Mouse (Mus musculus) midbrain, embryonic 12.5 days (tissue): ENCODE measurements around the gene Gm20532. TPM values are rescaled to one million over a fixed set of nuclear protein-coding genes. Genes with fewer than 3 reads are reported as not detected.
"Not testable (repeated sequence)": the region's sequence is repeated elsewhere in the genome, so short reads cannot be mapped to it uniquely, and the experiment has no call there.

ENCODE experiments used
- ATAC-seq: fragments of 200-750 bp; cut with Nextera tagmentation; 2 replicates; pipeline ENCODE4 v1.8.0; 2017; ENCODE audit warnings: low read depth, moderate TSS enrichment, moderate library complexity; ENCODE audit not compliant: low FRiP score
- H3K27ac ChIP-seq: fragments of 300-500 bp; sonication (generic); replicated peaks from 2 replicates; pipeline ENCODE4 v1.5.1; 2016; ENCODE audit warnings: mild to moderate bottlenecking
- H3K27me3 ChIP-seq: fragments of 300-500 bp; sonication (generic); 2 replicates; pipeline ENCODE4 v1.6.1; 2016; ENCODE audit warnings: mild to moderate bottlenecking
- H3K36me3 ChIP-seq: fragments of 300-500 bp; sonication (generic); 2 replicates; pipeline ENCODE4 v1.6.1; 2016
- H3K4me1 ChIP-seq: fragments of 300-500 bp; sonication (generic); 2 replicates; pipeline ENCODE4 v1.6.1; 2016
- H3K4me2 ChIP-seq: fragments of 300-500 bp; sonication (generic); replicated peaks from 2 replicates; pipeline ENCODE4 v1.6.1; 2016; ENCODE audit warnings: mild to moderate bottlenecking, moderate library complexity
- H3K4me3 ChIP-seq: fragments of 300-500 bp; sonication (generic); 2 replicates; pipeline ENCODE4 v1.5.1; 2016; ENCODE audit warnings: mild to moderate bottlenecking
- H3K9ac ChIP-seq: fragments of 300-500 bp; sonication (generic); replicated peaks from 2 replicates; pipeline ENCODE4 v1.6.1; 2016; ENCODE audit warnings: mild to moderate bottlenecking, moderate library complexity
- H3K9me3 ChIP-seq: fragments of 300-500 bp; sonication (generic); 2 replicates; pipeline ENCODE4 v1.6.1; 2016; ENCODE audit warnings: mild to moderate bottlenecking
- WGBS: fragments of 180-500 bp; shearing (Covaris S2); methylation state at CpG from one replicate; pipeline ENCODE4 v1.1.7; 2016; 5-methylcytosine and 5-hydroxymethylcytosine counted together
- polyA plus RNA-seq: library from polyadenylated mRNA; unstranded; fragments of >200 nt; fragmentation: Nextera tagmentation; extraction: Ambion mirVana; gene quantifications from 2 replicates; pipeline ENCODE4 v1.2.1, GENCODE M21; 2016

The Gm20532 gene
- polyA plus RNA-seq, 1 experiment from 2014 or later = not detected

DNA sequence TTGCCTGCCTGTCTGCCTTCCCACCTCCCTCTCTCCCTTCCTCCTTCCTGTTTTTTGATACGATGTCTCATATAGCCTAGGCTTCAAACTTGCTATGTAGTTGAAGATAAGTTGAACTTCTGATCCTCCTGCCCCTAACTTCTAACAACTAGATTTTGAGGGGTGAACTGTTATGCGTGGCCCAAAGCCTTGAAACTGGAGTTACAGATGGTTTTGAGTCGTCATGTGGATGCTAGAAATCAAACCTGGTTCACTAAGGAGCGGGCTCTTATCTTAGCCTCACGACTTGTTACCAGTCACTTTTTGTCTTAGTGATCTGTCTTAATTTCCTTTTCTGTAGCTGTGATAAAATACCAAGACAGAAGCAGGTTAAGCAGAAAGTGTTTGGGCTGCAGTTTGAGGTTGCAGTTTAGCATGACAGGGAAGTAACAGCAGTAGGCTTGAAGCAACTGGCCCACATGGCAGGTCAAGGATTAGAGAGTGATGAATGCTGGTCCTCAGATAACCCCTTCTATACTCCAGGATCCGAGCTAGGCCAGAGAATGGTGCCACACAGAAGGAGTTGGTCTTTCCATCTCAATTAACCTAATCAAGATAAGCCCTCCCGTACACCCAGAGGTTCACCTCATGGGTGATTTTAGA lies 54.7 kb downstream of the Gm20532 start:
- WGBS = 79% methylated on average over 7 of the region's 7 CpGs
- no peak for ATAC-seq
- no peak overlapping the region for H3K27ac ChIP-seq
- no peaks in the 10 kb centered on the region for H3K27me3 ChIP-seq
- H3K4me2 ChIP-seq = no peak overlapping the region
- peaks cover 18% of the 10 kb centered on the region for H3K36me3 ChIP-seq
- H3K4me3 ChIP-seq = no peak overlapping the region
- peaks cover 23% of the 10 kb centered on the region for H3K4me1 ChIP-seq
- no peak overlapping the region for H3K9ac ChIP-seq
- no peaks in the 10 kb centered on the region for H3K9me3 ChIP-seq

DNA sequence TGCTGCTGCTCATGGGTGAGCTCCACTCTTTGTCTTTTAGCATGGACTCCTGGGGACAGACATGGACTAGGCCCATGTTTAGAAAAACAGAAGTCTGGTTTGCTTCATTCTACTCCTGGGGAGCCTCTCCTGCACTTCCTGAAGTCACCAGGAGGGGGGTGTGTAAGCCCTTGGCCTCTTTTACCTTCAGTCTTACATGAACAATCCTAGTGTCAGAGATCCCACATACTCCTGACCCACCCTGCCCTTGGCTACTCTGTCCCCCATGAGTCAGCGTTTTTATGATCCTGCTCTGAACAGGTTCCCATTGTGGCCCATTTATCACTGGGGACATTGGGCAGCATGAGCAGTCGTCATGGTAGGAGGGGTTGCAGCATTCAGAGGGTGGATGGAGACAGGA lies 57.5 kb downstream of the Gm20532 start:
- WGBS = 72% methylated on average over 2 of the region's 2 CpGs
- no peak overlapping the region for H3K9ac ChIP-seq
- no peak overlapping the region for H3K4me3 ChIP-seq
- H3K36me3 ChIP-seq = no peaks in the 10 kb centered on the region
- no peaks in the 10 kb centered on the region for H3K27me3 ChIP-seq
- no peak overlapping the region for H3K27ac ChIP-seq
- peaks cover 8% of the 10 kb centered on the region for H3K4me1 ChIP-seq
- no peaks in the 10 kb centered on the region for H3K9me3 ChIP-seq
- H3K4me2 ChIP-seq = no peak overlapping the region
- ATAC-seq = no peak

GRCm38 (mm10) chr2:26646643-26647293 lies 60.3 kb downstream of the Gm20532 start:
- Histone ChIP-seq H3K27me3 (no peaks in the 10 kb centered on the region), H3K4me2 (no peak overlapping the region), H3K36me3 (no peaks in the 10 kb centered on the region), H3K9me3 (no peaks in the 10 kb centered on the region), H3K4me3 (no peak overlapping the region), H3K4me1 (no peaks in the 10 kb centered on the region), H3K9ac (no peak overlapping the region), H3K27ac (no peak overlapping the region)
- ATAC-seq = peak; percentile 96
- WGBS = 22% methylated on average over 3 of the region's 3 CpGs

GRCm38 (mm10) chr2:26654687-26655086 lies 68.2 kb downstream of the Gm20532 start:
- Histone ChIP-seq H3K4me3 (no peak overlapping the region), H3K4me2 (no peak overlapping the region), H3K36me3 (no peaks in the 10 kb centered on the region), H3K27me3 (no peaks in the 10 kb centered on the region), H3K9me3 (no peaks in the 10 kb centered on the region), H3K9ac (no peak overlapping the region), H3K27ac (no peak overlapping the region), H3K4me1 (no peaks in the 10 kb centered on the region)
- 68% methylated on average over 1 of the region's 1 CpGs for WGBS
- ATAC-seq = no peak

DNA sequence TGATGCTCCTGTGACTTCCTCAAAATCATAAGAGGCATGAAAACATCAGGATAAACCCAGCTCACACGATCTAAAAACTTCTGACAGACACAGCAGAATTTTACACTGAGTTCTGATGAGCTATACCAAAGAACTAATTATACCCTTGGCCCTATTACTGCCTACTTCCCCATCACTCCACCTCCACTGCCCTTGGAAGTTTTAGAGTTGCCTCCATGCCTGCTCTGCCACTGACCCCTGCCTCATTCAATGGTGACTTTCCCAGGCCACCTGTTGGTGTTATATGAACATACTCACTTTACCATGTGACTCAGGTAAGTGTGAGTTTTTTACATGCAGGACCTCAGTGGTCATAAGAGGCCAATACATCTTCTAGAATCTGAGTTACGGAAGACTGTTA lies 71.0 kb downstream of the Gm20532 start:
- Histone ChIP-seq H3K9ac (no peak overlapping the region), H3K9me3 (no peaks in the 10 kb centered on the region), H3K4me3 (no peak overlapping the region), H3K36me3 (no peaks in the 10 kb centered on the region), H3K4me1 (no peaks in the 10 kb centered on the region), H3K4me2 (no peak overlapping the region), H3K27ac (no peak overlapping the region), H3K27me3 (peaks cover 3% of the 10 kb centered on the region; the same call in 1 of the 2 replicates)
- WGBS = 86% methylated on average over 2 of the region's 2 CpGs
- ATAC-seq = no peak

DNA sequence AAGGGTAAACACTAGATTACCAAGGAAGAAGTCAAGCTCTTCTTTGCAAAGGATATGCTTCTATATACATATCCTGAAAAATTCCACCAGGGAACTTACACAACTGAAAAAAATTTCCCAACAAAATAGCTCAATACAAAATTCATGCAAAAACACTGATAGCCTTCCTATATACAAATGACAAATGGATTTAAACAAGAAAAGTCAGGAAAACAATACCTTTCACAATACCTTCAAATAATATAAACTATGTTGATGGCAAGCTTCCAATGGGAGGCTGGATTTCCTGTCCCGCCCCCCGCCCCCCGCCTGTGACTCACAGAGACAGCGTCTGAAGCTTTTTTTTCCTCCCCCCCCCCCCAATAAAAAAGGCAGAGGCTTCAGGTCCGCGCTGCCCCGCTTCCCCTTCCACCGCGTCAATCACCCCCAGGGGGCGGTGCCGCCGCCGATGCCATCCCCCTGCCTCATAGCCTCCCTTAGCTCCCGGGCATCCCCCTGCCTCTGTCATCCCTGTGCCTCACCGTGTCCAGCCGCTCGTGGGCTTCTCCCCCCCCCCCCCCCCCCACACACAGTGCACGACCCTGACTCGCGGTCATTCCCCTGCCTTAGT lies 74.8 kb downstream of the Gm20532 start:
- H3K4me1 ChIP-seq = no peaks in the 10 kb centered on the region
- ATAC-seq = no peak
- 0% methylated on average over 15 of the region's 20 CpGs for WGBS
- peak overlapping the region; percentile 37 for H3K9ac ChIP-seq
- H3K36me3 ChIP-seq = no peaks in the 10 kb centered on the region
- no peak overlapping the region for H3K27ac ChIP-seq
- H3K9me3 ChIP-seq = no peaks in the 10 kb centered on the region
- peaks cover 4% of the 10 kb centered on the region; the same call in 1 of the 2 replicates for H3K27me3 ChIP-seq
- H3K4me3 ChIP-seq = peak overlapping the region; percentile 34
- peak overlapping the region; percentile 62 for H3K4me2 ChIP-seq

- 46% methylated on average over 29 of the region's 29 CpGs for WGBS
- H3K9me3 ChIP-seq = no peaks in the 10 kb centered on the region
- peak overlapping the region; percentile 62 for H3K4me2 ChIP-seq
- H3K4me3 ChIP-seq = peak overlapping the region; percentile 34
- H3K27me3 ChIP-seq = peaks cover 4% of the 10 kb centered on the region; the same call in 1 of the 2 replicates
- peak overlapping the region; percentile 37 for H3K9ac ChIP-seq
- H3K27ac ChIP-seq = no peak overlapping the region
- no peaks in the 10 kb centered on the region for H3K36me3 ChIP-seq
- ATAC-seq = no peak
- H3K4me1 ChIP-seq = no peaks in the 10 kb centered on the region
Observed at GRCm38 (mm10) chr2:26661768-26662508, 75.5 kb downstream of the Gm20532 start.

DNA sequence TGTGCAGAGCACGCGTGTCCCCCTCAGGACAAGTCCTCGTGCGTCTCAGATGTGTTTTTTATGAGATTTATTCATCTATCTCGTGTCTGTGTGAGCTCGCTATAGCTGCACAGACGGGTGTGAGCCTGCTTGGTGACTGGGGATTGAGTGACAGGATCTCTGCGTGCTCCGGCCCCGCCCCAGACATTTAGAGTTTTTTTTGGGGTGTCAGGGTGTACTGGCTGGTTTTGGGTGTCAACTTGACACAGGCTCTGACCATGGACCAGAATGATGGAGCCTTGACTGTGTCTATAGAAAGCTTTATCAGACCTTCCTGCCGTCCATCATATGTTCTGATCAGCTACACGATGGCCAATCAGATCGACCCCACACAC lies 76.1 kb downstream of the Gm20532 start:
- H3K4me1 ChIP-seq = no peaks in the 10 kb centered on the region
- H3K9ac ChIP-seq = no peak overlapping the region
- ATAC-seq = no peak
- H3K4me2 ChIP-seq = no peak overlapping the region
- H3K9me3 ChIP-seq = no peaks in the 10 kb centered on the region
- H3K4me3 ChIP-seq = no peak overlapping the region
- WGBS = 81% methylated on average over 13 of the region's 13 CpGs
- H3K27me3 ChIP-seq = peaks cover 4% of the 10 kb centered on the region; the same call in 1 of the 2 replicates
- H3K27ac ChIP-seq = no peak overlapping the region
- H3K36me3 ChIP-seq = no peaks in the 10 kb centered on the region

GRCm38 (mm10) chr2:26663112-26663511 lies 76.7 kb downstream of the Gm20532 start:
- Histone ChIP-seq H3K4me3 (no peak overlapping the region), H3K9me3 (no peaks in the 10 kb centered on the region), H3K27me3 (peaks cover 4% of the 10 kb centered on the region; the same call in 1 of the 2 replicates), H3K9ac (no peak overlapping the region), H3K4me2 (no peak overlapping the region), H3K36me3 (no peaks in the 10 kb centered on the region), H3K4me1 (no peaks in the 10 kb centered on the region), H3K27ac (no peak overlapping the region)
- ATAC-seq = no peak
- WGBS = 83% methylated on average over 10 of the region's 10 CpGs

DNA sequence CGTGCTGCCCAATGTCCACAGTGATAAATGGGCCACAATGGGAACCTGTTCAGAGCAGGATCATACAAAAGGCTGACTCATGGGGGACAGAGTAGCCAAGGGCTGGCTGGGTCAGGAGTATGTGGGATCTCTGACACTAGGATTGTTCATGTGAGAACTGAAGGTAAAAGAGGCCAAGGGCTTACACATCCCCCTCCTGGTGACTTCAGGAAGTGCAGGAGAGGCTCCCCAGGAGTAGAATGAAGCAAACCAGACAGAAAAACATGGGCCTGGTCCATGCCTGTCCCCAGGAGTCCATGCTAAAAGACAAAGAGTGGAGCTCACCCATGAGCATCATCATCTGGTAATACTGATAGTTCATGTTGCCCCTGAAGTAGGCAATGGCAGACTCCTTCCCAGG lies 77.1 kb downstream of the Gm20532 start:
- not testable (repeated sequence) for H3K9ac ChIP-seq, H3K36me3 ChIP-seq, H3K4me2 ChIP-seq, H3K9me3 ChIP-seq, H3K27ac ChIP-seq, ATAC-seq, H3K4me1 ChIP-seq, H3K27me3 ChIP-seq, H3K4me3 ChIP-seq
- 71% methylated on average over 1 of the region's 1 CpGs for WGBS

DNA sequence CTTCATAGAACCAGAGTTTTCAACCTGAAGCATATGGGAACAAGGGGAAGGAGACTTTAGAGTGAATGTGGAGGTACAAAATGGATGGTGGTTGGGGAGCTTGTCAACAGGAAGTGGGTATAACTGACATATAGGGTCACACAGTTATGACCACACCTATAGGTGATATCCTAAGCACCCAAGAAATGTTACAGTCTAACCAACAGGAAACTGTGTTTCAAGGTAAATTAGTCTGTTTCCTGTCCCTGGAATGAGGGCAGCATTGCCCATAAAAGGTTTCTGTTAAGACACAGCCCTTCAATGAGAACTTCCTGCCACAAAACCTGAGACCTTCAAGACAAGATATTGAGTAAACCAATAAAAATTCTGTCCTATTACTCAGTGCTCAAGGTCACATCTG lies 82.3 kb downstream of the Gm20532 start:
- H3K4me3 ChIP-seq = no peak overlapping the region
- no peak overlapping the region for H3K27ac ChIP-seq
- H3K9ac ChIP-seq = no peak overlapping the region
- no peaks in the 10 kb centered on the region for H3K4me1 ChIP-seq
- no peaks in the 10 kb centered on the region for H3K36me3 ChIP-seq
- ATAC-seq = no peak
- no peaks in the 10 kb centered on the region for H3K27me3 ChIP-seq
- no peaks in the 10 kb centered on the region for H3K9me3 ChIP-seq
- no peak overlapping the region for H3K4me2 ChIP-seq

DNA sequence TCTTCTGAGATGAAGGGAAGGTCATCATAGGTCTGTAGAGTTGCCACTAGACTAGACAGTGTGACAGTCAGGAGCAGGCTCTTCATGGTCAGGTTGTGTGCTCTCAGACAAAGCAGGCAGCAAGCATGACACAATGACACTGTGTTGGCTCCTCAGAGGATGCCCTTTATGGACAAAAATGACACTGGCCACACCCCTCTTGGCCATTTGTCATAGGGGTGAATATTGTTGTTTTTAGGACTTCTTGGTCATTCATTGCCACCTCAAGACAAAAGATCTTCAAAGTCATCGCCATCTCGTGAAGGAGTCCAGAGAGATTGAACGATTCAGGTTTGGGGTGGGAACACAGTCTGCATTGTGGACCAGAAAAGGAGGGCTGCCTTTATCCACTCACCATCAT lies 84.7 kb downstream of the Gm20532 start, which contains the start of gene Lcn4:
TSS of gene Lcn4 (minus strand) at position 101 of the 400 bp plus-strand sequence.
- H3K9me3 ChIP-seq = no peaks in the 10 kb centered on the region
- 95% methylated on average over 3 of the region's 3 CpGs for WGBS
- no peak for ATAC-seq

More for the DNA sequence above, 84.7 kb downstream of the Gm20532 start, which contains the start of gene Lcn4:
- H3K27me3 ChIP-seq = no peaks in the 10 kb centered on the region
- H3K4me1 ChIP-seq = no peaks in the 10 kb centered on the region
- no peak within 1 kb of the TSS for H3K9ac ChIP-seq
- no peak within 1 kb of the TSS for H3K4me2 ChIP-seq
- no peak within 1 kb of the TSS for H3K4me3 ChIP-seq
- no peak within 1 kb of the TSS for H3K27ac ChIP-seq
- H3K36me3 ChIP-seq = no peaks in the 10 kb centered on the region
